Mouse (Mus musculus) brown adipose tissue, adult 24 weeks (tissue): ENCODE results near the gene Gm45234. TPM values are rescaled to one million over a fixed set of nuclear protein-coding genes. Genes with fewer than 3 reads are reported as not detected.
A peak's percentile ranks its signal among the peaks of the same experiment; 100 is the strongest.

ENCODE experiments used
- H3K27ac ChIP-seq: fragments of 200-500 bp; replicated peaks from 2 replicates; pipeline ENCODE4 v1.5.1; 2012; ENCODE audit warnings: low read depth, mild to moderate bottlenecking, low read length
- H3K4me1 ChIP-seq: fragments of 200-500 bp; 2 replicates; pipeline ENCODE4 v1.6.1; 2012; ENCODE audit warnings: low read length, mixed read lengths; ENCODE audit not compliant: control insufficient read depth, insufficient read depth, insufficient read length
- H3K4me3 ChIP-seq: fragments of 200-500 bp; 2 replicates; pipeline ENCODE4 v1.5.1; 2012; ENCODE audit warnings: low read depth, mild to moderate bottlenecking, low read length, moderate library complexity; ENCODE audit not compliant: insufficient read depth
- polyA plus RNA-seq: library from polyadenylated mRNA; stranded (reverse); fragments of >200 nt; gene quantifications from 2 replicates; pipeline ENCODE4 v1.2.4, GENCODE M21; 2012; ENCODE audit not compliant: missing spikeins, insufficient read depth, insufficient read length

The Gm45234 gene
- polyA plus RNA-seq, 1 experiment, result not detected

- Histone ChIP-seq H3K4me3 (no peak overlapping the region), H3K27ac (no peak overlapping the region), H3K4me1 (peaks cover 22% of the 10 kb centered on the region)
Observed at GRCm38 (mm10) chr6:124696441-124697150, 59.2 kb downstream of the Gm45234 start.

- Histone ChIP-seq H3K27ac (peak overlapping the region; percentile 67), H3K4me1 (peaks cover 22% of the 10 kb centered on the region), H3K4me3 (no peak overlapping the region)
Observed at GRCm38 (mm10) chr6:124694166-124694955, 61.5 kb downstream of the Gm45234 start.

GRCm38 (mm10) chr6:124693243-124693981 lies 62.4 kb downstream of the Gm45234 start:
- Histone ChIP-seq H3K27ac (peak overlapping the region; percentile 67), H3K4me3 (no peak overlapping the region), H3K4me1 (peaks cover 22% of the 10 kb centered on the region)

- Histone ChIP-seq H3K27ac (no peak overlapping the region), H3K4me3 (no peak overlapping the region), H3K4me1 (peaks cover 19% of the 10 kb centered on the region)
Observed at GRCm38 (mm10) chr6:124690517-124690916, 65.3 kb downstream of the Gm45234 start.

Other genes with a start within 250 kb of the Gm45234 start
- gene C1ra, start 243.6 kb downstream of the Gm45234 start, polyA plus RNA-seq, result 16.7 and 21.5 TPM in 2 replicates
- 45.8 and 53.2 TPM in 2 replicates for gene C1s1, start 213.7 kb downstream of the Gm45234 start, polyA plus RNA-seq
- gene C1rb, start 185.7 kb downstream of the Gm45234 start, polyA plus RNA-seq, result not detected in 2 replicates
- not detected in 2 replicates for gene C1s2, start 119.9 kb downstream of the Gm45234 start, polyA plus RNA-seq
- 43.7 and 58.4 TPM in 2 replicates for gene Lpcat3, start 93.0 kb downstream of the Gm45234 start, polyA plus RNA-seq
- 78.3 and 102 TPM in 2 replicates for gene Emg1, start 43.8 kb downstream of the Gm45234 start, polyA plus RNA-seq
- 284 and 381 TPM in 2 replicates for gene Phb2, start 43.7 kb downstream of the Gm45234 start, polyA plus RNA-seq
- gene Ptpn6, start 17.3 kb downstream of the Gm45234 start, polyA plus RNA-seq, result 13.5 and 14.1 TPM in 2 replicates
- gene Grcc10, start 14.6 kb downstream of the Gm45234 start, polyA plus RNA-seq, result 301 and 355 TPM in 2 replicates
- 31.7 and 35.7 TPM in 2 replicates for gene Atn1, start 503 bp upstream of the Gm45234 start, polyA plus RNA-seq
- gene Eno2, start 13.7 kb upstream of the Gm45234 start, polyA plus RNA-seq, result 0.63 TPM in 1 of 2 replicates, not detected in the other
- gene Lrrc23, start 23.7 kb upstream of the Gm45234 start, polyA plus RNA-seq, result not detected in 2 replicates
- 5.1 and 7.3 TPM in 2 replicates for gene Spsb2, start 52.6 kb upstream of the Gm45234 start, polyA plus RNA-seq
- 519 and 573 TPM in 2 replicates for gene Tpi1, start 58.3 kb upstream of the Gm45234 start, polyA plus RNA-seq
- gene Usp5, start 73.5 kb upstream of the Gm45234 start, polyA plus RNA-seq, result 35.8 and 39.4 TPM in 2 replicates
- gene Cdca3, start 73.5 kb upstream of the Gm45234 start, polyA plus RNA-seq, result 2.4 TPM in 1 of 2 replicates, not detected in the other
- not detected in 2 replicates for gene Gnb3, start 84.3 kb upstream of the Gm45234 start, polyA plus RNA-seq
- 2.7 and 3.8 TPM in 2 replicates for gene P3h3, start 101.7 kb upstream of the Gm45234 start, polyA plus RNA-seq
- 0.88 TPM in 1 of 2 replicates, not detected in the other for gene Gpr162, start 108.0 kb upstream of the Gm45234 start, polyA plus RNA-seq
- not detected in 2 replicates for gene Cd4, start 132.2 kb upstream of the Gm45234 start, polyA plus RNA-seq
- 12.2 and 15.1 TPM in 2 replicates for gene Lag3, start 155.7 kb upstream of the Gm45234 start, polyA plus RNA-seq
- 949 and 1,236 TPM in 2 replicates for gene Ptms, start 164.1 kb upstream of the Gm45234 start, polyA plus RNA-seq
- 238 and 301 TPM in 2 replicates for gene Mlf2, start 175.4 kb upstream of the Gm45234 start, polyA plus RNA-seq
- gene Cops7a, start 209.5 kb upstream of the Gm45234 start, polyA plus RNA-seq, result 74.8 and 85.4 TPM in 2 replicates
- 0.54 TPM in 1 of 2 replicates, not detected in the other for gene Pianp, start 240.7 kb upstream of the Gm45234 start, polyA plus RNA-seq